Mouse (Mus musculus) spleen, postnatal 14 days (tissue): ENCODE data around the gene Col1a1.

Experiments
- DNase-seq, 2 experiments: peaks; one replicate each; pipeline ENCODE4 v3.0.0; 2021 to 2022; ENCODE audit warnings: low spot score in 2 of 2

The Col1a1 gene

GRCm38 (mm10) chr11:94936045-94936444, at the start of gene Col1a1:
Col1a1 (plus strand) TSS chr11:94936224.
- DNase-seq: no peak

- no peak for DNase-seq
Observed at GRCm38 (mm10) chr11:94891155-94891554, 44.9 kb upstream of the Col1a1 start.

GRCm38 (mm10) chr11:94896753-94897376, 39.2 kb upstream of the Col1a1 start:
- no peak for DNase-seq

GRCm38 (mm10) chr11:94901231-94901630, 34.8 kb upstream of the Col1a1 start:
- DNase-seq: no peak

GRCm38 (mm10) chr11:94904306-94904705, 31.7 kb upstream of the Col1a1 start:
- DNase-seq: no peak

GRCm38 (mm10) chr11:94910971-94911370, 25.1 kb upstream of the Col1a1 start:
- DNase-seq: no peak

- DNase-seq: no peak
Observed at GRCm38 (mm10) chr11:94912568-94912967, 23.5 kb upstream of the Col1a1 start.

- DNase-seq: no peak
Observed at GRCm38 (mm10) chr11:94913302-94914090, 22.5 kb upstream of the Col1a1 start.

- no peak for DNase-seq
Observed at GRCm38 (mm10) chr11:94915675-94916403, 20.2 kb upstream of the Col1a1 start.

GRCm38 (mm10) chr11:94916477-94916876, 19.5 kb upstream of the Col1a1 start:
- DNase-seq: no peak

GRCm38 (mm10) chr11:94917717-94918116, 18.3 kb upstream of the Col1a1 start:
- no peak for DNase-seq

- DNase-seq: no peak
Observed at GRCm38 (mm10) chr11:94920996-94921401, 15.0 kb upstream of the Col1a1 start.

- no peak for DNase-seq
Observed at GRCm38 (mm10) chr11:94924977-94925376, 11.0 kb upstream of the Col1a1 start.

- no peak for DNase-seq
Observed at GRCm38 (mm10) chr11:94926431-94926830, 9.6 kb upstream of the Col1a1 start.

- no peak for DNase-seq
Observed at GRCm38 (mm10) chr11:94927771-94928291, 8.2 kb upstream of the Col1a1 start.

- peak in 1 of 2 experiments; percentile 9 for DNase-seq
Observed at GRCm38 (mm10) chr11:94928820-94929219, 7.2 kb upstream of the Col1a1 start.

- DNase-seq: no peak
Observed at GRCm38 (mm10) chr11:94929599-94929998, 6.4 kb upstream of the Col1a1 start.

GRCm38 (mm10) chr11:94930151-94930550, 5.9 kb upstream of the Col1a1 start:
- no peak for DNase-seq

GRCm38 (mm10) chr11:94933584-94933983, 2.4 kb upstream of the Col1a1 start:
- no peak for DNase-seq

GRCm38 (mm10) chr11:94934526-94934925, 1.5 kb upstream of the Col1a1 start:
- no peak for DNase-seq

GRCm38 (mm10) chr11:94936851-94937295, 849 bp downstream of the Col1a1 start:
- peak; percentile 48 to 65 for DNase-seq

GRCm38 (mm10) chr11:94937335-94937781, 1.3 kb downstream of the Col1a1 start:
- DNase-seq: no peak
